Mouse (Mus musculus) spleen, adult 2 months (tissue): Measurements from ENCODE around the gene Gm20388.

Experiments used
- CTCF ChIP-seq: fragments of 200-500 bp; IDR thresholded peaks from 2 replicates; pipeline ENCODE4 v1.5.1; 2011; ENCODE audit warnings: mild to moderate bottlenecking, inconsistent platforms; ENCODE audit not compliant: insufficient read depth, insufficient read length, insufficient replicate concordance; ENCODE audit errors: extremely low read depth
- POLR2A ChIP-seq: fragments of 200-500 bp; IDR thresholded peaks from 2 replicates; pipeline ENCODE4 v1.6.1; 2011; ENCODE audit warnings: low read depth, low read length, inconsistent platforms

DNA sequence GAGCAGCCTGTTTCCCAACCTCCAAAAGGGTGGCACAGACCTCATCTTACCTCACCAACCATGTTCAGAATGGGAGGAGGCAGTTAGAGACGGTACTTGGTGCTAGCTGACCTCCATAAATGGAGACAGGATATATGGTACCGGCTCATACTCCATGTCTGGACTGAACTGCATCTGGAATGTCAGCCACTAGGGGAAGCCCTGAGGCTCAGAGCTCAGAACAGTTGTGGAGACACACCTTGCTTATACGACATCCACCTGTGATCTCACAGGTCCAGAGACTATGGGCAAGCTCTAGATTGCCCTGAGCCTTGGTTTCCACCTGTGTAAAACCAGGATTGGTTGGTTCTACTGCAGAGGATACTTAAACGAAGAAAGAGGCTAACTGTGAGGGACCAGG is 2164.3 kb downstream of the Gm20388 start:
- TF ChIP-seq CTCF (no peak), POLR2A (no peak)
